Mouse (Mus musculus): ENCODE results near the gene Fam198a. TPM values are rescaled to one million over a fixed set of nuclear protein-coding genes. Genes with fewer than 3 reads are reported as not detected.

The Fam198a gene
- 1 to 10 TPM; 5.8 to 6.8 TPM for total RNA-seq (2021)

DNA sequence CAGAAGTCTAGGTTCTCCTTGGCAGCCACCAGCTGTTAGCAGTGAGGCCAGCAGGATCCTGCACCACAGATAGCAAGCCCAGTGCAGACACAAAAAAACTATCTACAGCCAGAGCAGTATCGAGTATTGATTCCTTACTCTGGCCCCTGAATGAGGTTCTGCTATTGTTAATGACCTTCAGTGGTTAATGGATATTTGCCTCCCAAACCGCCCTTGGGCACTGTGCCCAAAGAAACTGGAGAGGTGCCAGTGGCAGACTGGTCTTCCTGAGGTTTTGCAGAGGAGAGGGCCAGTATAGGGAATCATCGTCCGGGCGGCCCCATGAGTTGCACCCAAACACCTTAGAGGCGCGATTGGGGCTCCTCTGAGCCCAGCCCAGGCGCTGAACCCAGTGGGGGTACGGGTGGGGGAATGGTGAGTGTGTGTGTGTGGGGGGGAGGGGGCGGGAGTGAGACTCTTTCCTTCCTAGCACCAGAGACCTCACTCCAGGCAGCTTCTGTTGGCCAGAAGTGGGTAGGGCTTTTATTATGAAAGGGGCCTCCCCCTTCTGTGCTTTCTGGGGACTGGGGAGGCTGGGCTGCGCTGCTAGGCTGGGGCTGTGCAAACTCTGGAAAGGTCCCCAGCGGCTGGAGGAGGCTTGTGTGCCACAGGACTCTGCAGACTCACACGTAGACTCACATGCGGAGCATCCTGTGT is at the start of gene Fam198a:
TSS of gene Fam198a (plus strand) at position 571 of the 696 bp plus-strand sequence.
- DNase-seq, result peak; percentile 41 to 54

DNA sequence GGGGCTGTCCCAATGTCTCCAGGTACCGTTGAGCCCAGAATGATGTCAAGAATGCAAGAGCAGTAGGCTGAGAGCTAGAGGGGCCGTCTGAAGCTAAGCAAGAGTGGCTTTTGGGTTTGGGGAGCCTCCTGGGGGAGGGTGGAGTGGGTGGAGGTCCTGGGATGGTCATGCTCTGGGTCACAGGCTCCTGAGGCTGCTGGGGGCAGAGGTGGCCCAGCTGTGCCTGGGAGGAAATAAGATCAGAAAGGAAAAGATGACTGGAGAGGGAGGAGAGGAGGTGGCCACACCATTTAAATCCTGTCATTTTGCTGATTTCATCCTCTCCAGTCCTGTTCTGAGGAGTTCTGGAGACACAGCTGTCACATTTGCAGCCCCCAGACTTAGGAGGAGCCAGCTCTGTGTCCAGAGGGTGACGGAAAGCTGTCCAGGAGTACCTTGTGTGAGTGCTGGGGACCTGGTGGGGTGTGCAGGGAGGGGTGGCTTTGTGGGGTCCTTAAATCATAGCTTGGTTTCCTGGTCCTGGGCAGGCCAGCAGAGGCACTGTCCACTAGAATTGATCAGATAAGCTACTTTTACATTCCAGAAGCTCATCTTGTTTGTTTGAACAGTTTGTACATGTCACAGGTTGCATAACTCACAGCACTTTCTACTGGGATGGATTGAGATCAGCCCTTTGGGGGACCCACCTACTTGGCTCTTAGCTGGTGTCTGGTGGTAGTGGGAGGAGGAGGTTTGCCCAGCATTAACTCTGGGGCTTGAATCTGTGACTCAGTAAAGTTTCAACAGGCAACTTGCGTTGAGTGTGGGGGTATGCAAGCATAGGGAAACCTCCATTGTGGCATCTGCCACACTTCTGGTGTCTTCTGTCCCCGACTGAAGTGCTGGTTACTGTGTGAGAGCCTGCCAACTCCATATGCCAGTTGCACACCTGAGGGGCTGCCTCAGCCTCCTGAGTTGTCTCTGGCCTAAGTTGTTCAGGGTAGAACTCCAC is 48.8 kb upstream of the Fam198a start:
- no peak for DNase-seq

GRCm38 (mm10) chr9:121903476-121904305 is 47.1 kb upstream of the Fam198a start:
- DNase-seq, result no peak

DNA sequence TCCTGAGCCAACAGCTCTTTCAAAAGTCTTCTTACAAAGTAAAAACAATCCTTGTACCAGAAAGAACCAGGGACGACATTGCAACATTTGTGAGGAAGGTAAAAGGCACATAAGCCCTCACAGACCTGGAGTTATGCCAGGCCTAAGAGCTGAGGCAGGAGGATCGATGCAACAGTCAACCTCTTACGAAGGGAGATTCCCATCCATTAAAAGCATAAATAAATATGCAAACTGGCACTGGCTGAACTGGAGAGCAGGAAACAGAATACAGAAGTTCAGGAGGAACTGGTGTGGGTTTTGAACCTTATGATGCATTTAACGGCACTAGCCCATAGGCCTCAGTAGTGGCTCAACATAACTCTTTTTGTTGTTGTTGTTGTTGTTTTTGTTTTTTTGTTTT is 46.5 kb upstream of the Fam198a start:
- no peak for DNase-seq

DNA sequence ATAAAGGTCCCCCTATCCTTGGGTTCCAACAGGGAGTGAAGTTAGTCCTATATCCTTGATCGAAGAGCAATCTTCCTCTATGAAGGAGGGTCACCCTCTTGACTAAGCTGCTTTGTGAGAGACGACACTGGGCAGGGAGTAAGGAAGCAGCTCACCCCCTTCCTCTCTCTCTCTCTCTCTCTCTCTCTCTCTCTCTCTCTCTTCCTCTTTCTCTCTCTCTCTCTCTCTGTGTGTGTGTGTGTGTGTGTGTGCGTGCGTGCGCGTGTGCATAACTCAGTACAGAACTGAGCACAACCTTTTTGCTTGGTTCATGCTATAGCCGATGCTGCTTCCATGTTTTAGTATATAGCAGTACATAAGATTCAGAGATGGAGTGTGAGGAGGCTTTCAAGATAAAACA is 45.8 kb upstream of the Fam198a start:
- DNase-seq, result no peak

DNA sequence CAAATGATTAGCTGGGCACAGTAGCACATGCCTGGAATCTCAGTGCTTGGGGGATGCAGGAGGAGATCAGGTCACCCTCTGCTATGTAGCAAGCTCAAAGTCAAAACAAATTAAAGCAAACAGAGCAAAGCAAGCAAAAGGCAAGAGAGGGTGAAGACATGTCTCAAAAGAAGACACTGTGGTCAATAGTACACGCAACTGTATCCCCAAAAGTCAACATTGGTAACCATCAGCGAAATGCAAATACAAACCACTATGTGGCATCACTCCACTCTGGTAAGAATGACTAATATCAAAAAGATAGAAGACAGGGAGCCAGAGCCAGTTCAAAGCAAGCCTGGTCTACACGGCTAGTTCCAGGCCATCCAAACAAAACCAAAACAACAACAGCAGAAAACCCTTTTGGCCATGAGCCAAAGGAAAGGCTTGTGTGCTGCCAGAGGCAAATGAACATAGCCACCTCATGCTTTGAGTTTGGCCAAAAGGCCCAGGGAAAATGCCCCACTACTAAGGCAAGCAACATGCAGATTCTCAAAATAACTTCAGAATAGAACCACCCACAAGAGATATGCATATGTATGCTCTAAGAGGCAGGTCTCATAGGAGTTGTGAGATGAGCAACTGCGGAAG is 45.1 kb upstream of the Fam198a start:
- DNase-seq, result no peak

- no peak for DNase-seq
These were observed 44.3 kb upstream of the Fam198a start for GRCm38 (mm10) chr9:121906456-121906855.

- DNase-seq, result no peak
These were observed 43.3 kb upstream of the Fam198a start for GRCm38 (mm10) chr9:121907356-121908070.

- no peak for DNase-seq
These were observed 42.5 kb upstream of the Fam198a start for GRCm38 (mm10) chr9:121908321-121908720.

- DNase-seq, result no peak
These were observed 41.2 kb upstream of the Fam198a start for GRCm38 (mm10) chr9:121909635-121910034.

- DNase-seq, result no peak
These were observed 39.6 kb upstream of the Fam198a start for GRCm38 (mm10) chr9:121911196-121911595.

- DNase-seq, result no peak
These were observed 38.0 kb upstream of the Fam198a start for GRCm38 (mm10) chr9:121912786-121913185.

DNA sequence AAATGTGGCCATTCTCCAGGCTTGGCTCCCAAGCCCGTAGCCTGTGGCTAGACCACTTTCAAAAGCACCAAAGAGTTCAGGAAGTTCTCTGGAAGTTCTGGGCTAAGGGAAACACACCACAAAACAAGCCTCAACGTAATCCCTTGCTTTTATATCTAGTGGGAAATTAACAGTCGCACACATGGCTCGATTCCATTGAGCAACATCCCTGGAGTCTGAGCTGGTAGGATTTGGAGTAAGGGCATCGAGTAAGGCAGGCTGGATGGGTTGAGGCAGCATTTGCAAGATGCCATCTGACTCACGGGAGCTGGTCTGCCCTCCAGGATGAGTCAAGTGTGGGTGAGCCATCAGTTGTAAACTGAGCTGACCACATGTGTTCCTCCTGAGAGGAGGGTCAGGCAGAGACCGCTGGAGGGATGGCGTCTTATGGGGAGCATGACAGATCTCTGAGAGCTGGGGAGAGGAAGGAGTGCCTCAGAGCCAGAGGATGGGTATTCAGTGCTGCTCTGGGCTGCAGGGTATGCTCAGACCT is 36.5 kb upstream of the Fam198a start:
- no peak for DNase-seq

DNA sequence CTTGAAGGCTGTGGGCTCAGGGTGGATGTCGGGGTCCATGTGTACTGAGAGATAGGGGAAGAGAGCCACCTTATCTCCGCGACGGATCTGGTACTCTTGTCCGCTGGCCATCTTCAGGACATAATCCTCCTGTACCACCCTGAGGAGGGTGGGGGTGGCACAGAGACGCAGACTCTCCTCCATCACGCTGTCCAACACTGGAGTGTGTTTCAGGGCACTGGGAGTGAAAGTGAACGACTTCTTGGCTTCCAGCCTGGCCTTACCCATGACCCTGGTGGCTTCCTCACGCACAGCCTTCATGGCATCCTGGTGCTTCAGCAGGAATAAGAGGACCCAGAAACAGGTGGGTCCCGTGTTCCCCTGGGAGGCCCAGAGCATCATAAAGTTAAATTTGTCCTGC is 35.7 kb upstream of the Fam198a start:
- DNase-seq, result no peak

- no peak for DNase-seq
These were observed 34.7 kb upstream of the Fam198a start, which contains the start of gene Cyp8b1 for GRCm38 (mm10) chr9:121916102-121916501. Cyp8b1 (minus strand) TSS chr9:121916305.

DNA sequence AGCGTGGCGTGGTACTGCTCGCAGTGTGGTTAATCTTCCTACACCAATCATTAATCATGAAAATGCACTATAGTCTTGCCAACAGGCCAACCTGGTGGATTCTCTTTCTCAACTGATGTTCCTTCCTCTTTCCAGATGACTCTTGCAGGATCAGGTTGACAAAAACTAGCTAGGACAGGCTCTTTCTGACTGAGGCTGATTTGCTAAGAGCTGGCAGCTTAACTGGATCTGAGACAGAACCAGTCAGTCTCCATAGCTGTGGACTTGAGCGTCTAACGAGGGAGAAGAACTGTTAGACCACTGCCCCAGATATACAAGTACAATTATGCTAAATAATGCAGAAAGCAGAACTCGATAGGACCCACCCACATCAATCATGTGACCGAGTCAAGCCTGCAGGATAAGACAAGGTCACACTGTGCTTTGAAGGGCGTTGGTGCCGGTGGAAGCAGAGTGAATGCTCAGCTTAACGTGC is 31.7 kb upstream of the Fam198a start:
- DNase-seq, result no peak

DNA sequence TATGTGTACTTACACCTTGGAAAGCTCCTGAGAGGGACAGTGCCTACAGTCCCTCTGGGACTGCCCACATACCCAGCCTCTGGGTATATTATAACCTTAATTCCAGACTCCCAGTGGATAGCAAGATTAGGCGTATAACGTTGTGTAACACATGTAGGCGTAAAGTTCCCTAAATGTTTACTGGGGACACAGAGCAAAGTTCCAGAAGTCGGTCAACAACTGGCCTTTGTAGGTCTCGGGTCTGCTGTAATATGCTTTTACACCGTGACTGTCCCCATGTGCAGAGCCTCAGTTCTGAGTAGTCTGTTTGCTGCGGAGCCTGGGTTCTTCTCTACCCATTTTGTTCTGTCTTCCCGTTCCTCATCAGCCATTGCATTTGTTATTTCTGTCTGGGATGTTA is 27.3 kb upstream of the Fam198a start:
- DNase-seq, result no peak

GRCm38 (mm10) chr9:121923906-121924305 is 26.9 kb upstream of the Fam198a start:
- no peak for DNase-seq

DNA sequence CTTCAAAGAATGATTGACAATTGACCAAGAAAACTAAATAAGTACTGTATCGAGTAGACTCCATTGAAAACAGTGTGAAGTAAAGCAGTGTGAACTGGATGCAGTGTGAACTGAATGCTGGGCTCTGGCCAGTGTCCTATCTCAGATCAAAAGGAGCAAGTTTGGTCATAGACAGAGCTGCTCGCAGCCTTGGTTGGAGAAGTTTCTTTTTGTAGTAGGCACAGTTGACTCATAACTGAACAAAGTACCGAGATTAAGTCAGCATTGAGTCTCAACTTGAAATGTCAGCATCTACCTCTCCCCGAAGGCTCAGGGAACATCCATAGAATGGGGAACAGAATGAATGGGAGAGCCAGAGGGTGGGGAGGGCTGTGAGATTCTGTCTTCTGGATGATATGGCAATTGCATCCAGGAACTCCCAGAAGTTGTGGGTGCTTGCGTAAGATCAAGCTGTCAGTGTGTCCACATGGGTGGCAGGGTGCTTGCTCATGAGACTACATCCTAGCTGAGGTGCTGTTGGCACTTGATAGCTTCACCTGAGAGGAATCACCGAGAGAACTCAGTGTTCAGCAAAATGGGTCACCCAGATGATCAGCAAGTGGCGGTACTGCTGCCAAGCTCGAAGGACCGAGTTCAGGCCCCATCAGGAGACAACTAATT is 25.8 kb upstream of the Fam198a start:
- no peak for DNase-seq

DNA sequence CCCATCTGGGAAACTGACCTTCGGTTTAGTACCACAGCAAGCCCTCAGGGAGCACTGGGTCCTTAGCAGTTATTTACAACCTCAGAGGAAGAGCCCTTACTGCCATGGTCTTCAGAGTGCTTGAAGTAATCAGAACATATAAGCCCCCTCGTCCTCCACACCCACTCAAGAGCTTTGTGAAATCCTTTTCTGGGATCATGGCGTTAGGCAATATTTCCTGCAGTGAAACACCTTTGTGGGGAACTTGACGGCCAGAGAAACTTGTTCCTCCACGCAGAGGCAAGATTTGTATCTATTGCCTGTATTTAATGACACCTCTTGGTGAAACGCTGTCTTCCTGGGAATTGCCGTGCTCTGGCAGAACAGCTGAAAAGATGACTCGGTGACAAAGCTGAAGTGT is 24.8 kb upstream of the Fam198a start:
- DNase-seq, result no peak
